Mouse (Mus musculus) myocyte (in vitro differentiated cells): Measurements from ENCODE around the gene Zfp93. TPM values are rescaled to one million over a fixed set of nuclear protein-coding genes. Genes with fewer than 3 reads are reported as not detected.

ENCODE experiments used
- H3K27me3 ChIP-seq: one replicate; pipeline ENCODE4 v1.6.1; 2011; ENCODE audit not compliant: control insufficient read depth, insufficient read depth, insufficient read length
- H3K36me3 ChIP-seq: one replicate; pipeline ENCODE4 v1.6.1; 2011; ENCODE audit not compliant: control insufficient read depth, insufficient read depth
- H3K4me2 ChIP-seq: one replicate; pipeline ENCODE4 v1.6.1; 2011; ENCODE audit warnings: low read depth, control low read depth
- H3K4me3 ChIP-seq: one replicate; pipeline ENCODE4 v1.5.1; 2011; ENCODE audit warnings: mild to moderate bottlenecking, control low read depth, moderate library complexity
- H3K79me2 ChIP-seq: one replicate; pipeline ENCODE4 v1.6.1; 2011; ENCODE audit not compliant: control insufficient read depth, insufficient read depth
- H3ac ChIP-seq: one replicate; pipeline ENCODE4 v1.6.1; 2011; ENCODE audit not compliant: control insufficient read depth, insufficient read length
- CEBPB ChIP-seq: IDR thresholded peaks from 2 replicates; pipeline ENCODE4 v1.6.1; 2011; ENCODE audit warnings: mild to moderate bottlenecking, moderate library complexity; ENCODE audit not compliant: poor library complexity, insufficient read depth, severe bottlenecking
- E2F4 ChIP-seq: IDR thresholded peaks from one replicate; pipeline ENCODE4 v1.6.1; 2011; ENCODE audit warnings: mild to moderate bottlenecking, control low read depth, moderate library complexity; ENCODE audit not compliant: insufficient read depth
- MAX ChIP-seq: IDR thresholded peaks from one replicate; pipeline ENCODE4 v1.6.1; 2011; ENCODE audit warnings: low read depth, mild to moderate bottlenecking, control low read depth
- MYOD1 ChIP-seq, 3 experiments: IDR thresholded peaks; one replicate each; pipeline ENCODE4 v1.6.1; 2011; ENCODE audit warnings: control low read depth in 2 of 3, low read depth in 2 of 3, mild to moderate bottlenecking in 2 of 3, moderate library complexity in 1 of 3; ENCODE audit not compliant: insufficient read length in 2 of 3, control insufficient read depth in 1 of 3
- MYOG ChIP-seq, 3 experiments: IDR thresholded peaks; one replicate each; pipeline ENCODE4 v1.6.1; 2011; ENCODE audit warnings: control low read depth in 2 of 3, low read depth in 2 of 3, mild to moderate bottlenecking in 2 of 3; ENCODE audit not compliant: insufficient read length in 2 of 3, control insufficient read depth in 1 of 3, insufficient read depth in 1 of 3
- POLR2A ChIP-seq: IDR thresholded peaks from one replicate; pipeline ENCODE4 v1.6.1; 2011; ENCODE audit warnings: low read depth, mild to moderate bottlenecking, control low read depth, moderate library complexity; ENCODE audit not compliant: insufficient read length
- POLR2AphosphoS2 ChIP-seq: IDR thresholded peaks from one replicate; pipeline ENCODE4 v1.6.1; 2011; ENCODE audit warnings: low read depth, control low read depth; ENCODE audit not compliant: insufficient read length
- REST ChIP-seq: IDR thresholded peaks from one replicate; pipeline ENCODE4 v1.6.1; 2011; ENCODE audit warnings: mild to moderate bottlenecking, control low read depth, moderate library complexity; ENCODE audit not compliant: insufficient read depth, insufficient read length
- SRF ChIP-seq: IDR thresholded peaks from one replicate; pipeline ENCODE4 v1.6.1; 2011; ENCODE audit warnings: low read depth; ENCODE audit not compliant: control insufficient read depth, insufficient read length
- TCF12 ChIP-seq: IDR thresholded peaks from one replicate; pipeline ENCODE4 v1.6.1; 2011; ENCODE audit warnings: mild to moderate bottlenecking, control low read depth; ENCODE audit not compliant: poor library complexity, insufficient read depth, severe bottlenecking
- TCF3 ChIP-seq: IDR thresholded peaks from one replicate; pipeline ENCODE4 v1.6.1; 2011; ENCODE audit warnings: low read depth, control low read depth; ENCODE audit not compliant: insufficient read length
- USF1 ChIP-seq: IDR thresholded peaks from one replicate; pipeline ENCODE4 v1.6.1; 2011; ENCODE audit warnings: low read depth, mild to moderate bottlenecking, control low read depth, moderate library complexity
- polyA plus RNA-seq: library from polyadenylated mRNA; unstranded; fragments of >200 nt; fragmentation: generic; extraction: Trizol; gene quantifications from one replicate; pipeline ENCODE4 v1.2.1, GENCODE M21; 2012; ENCODE audit warnings: missing spikeins

Zfp93 gene
- polyA plus RNA-seq, 1 experiment, result 1.4 TPM

DNA sequence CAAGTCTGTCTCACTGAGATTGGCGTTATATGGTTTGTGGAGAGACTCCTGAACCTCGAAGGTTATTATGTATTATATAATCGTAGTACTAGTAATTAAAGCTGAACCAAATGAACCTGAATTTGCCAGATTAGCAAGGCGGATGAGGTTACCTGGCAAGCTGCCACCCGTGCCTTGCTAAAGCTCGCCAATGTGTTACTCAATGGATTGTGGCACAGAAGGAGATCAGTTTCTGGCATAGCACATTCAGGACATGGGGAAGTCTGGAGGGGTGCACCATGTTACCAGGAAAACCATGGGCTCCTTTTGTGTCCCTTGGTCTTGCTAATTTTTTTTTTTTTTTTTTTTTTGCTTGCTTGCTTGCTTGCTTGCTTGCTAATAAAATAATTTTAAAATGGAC, 55.0 kb downstream of the Zfp93 start:
- Histone ChIP-seq H3K4me3 (no peak overlapping the region), H3K27me3 (peaks cover 5% of the 10 kb centered on the region), H3K79me2 (no peaks in the 10 kb centered on the region), H3K36me3 (no peaks in the 10 kb centered on the region), H3ac (no peak overlapping the region), H3K4me2 (no peak overlapping the region)
- TF ChIP-seq POLR2AphosphoS2 (no peak), E2F4 (no peak), POLR2A (no peak), MAX (no peak), TCF3 (no peak), REST (no peak), SRF (no peak), MYOG (IDR thresholded peaks at IDR 0.05; ENCODE audit: control insufficient read depth in 1 of 3, insufficient read depth in 1 of 3, insufficient read length in 2 of 3, low read depth in 2 of 3) (no peak), TCF12 (no peak), CEBPB (no peak), MYOD1 (IDR thresholded peaks at IDR 0.05; ENCODE audit: control insufficient read depth in 1 of 3, insufficient read length in 2 of 3, low read depth in 2 of 3) (no peak), USF1 (no peak)

- Histone ChIP-seq H3K36me3 (no peaks in the 10 kb centered on the region), H3K79me2 (no peaks in the 10 kb centered on the region), H3K4me3 (no peak overlapping the region), H3K4me2 (no peak overlapping the region), H3K27me3 (peaks cover 5% of the 10 kb centered on the region), H3ac (no peak overlapping the region)
- TF ChIP-seq TCF12 (no peak), MAX (no peak), TCF3 (no peak), USF1 (no peak), CEBPB (no peak), SRF (no peak), E2F4 (no peak), MYOD1 (IDR thresholded peaks at IDR 0.05; ENCODE audit: control insufficient read depth in 1 of 3, insufficient read length in 2 of 3, low read depth in 2 of 3) (no peak), POLR2AphosphoS2 (no peak), POLR2A (no peak), REST (no peak), MYOG (IDR thresholded peaks at IDR 0.05; ENCODE audit: control insufficient read depth in 1 of 3, insufficient read depth in 1 of 3, insufficient read length in 2 of 3, low read depth in 2 of 3) (no peak)
These were observed 55.5 kb downstream of the Zfp93 start for GRCm38 (mm10) chr7:24325675-24326128.

GRCm38 (mm10) chr7:24326273-24327135, 56.3 kb downstream of the Zfp93 start:
- Histone ChIP-seq H3K36me3 (no peaks in the 10 kb centered on the region), H3K27me3 (peaks cover 8% of the 10 kb centered on the region), H3ac (no peak overlapping the region), H3K79me2 (no peaks in the 10 kb centered on the region), H3K4me3 (no peak overlapping the region), H3K4me2 (no peak overlapping the region)
- TF ChIP-seq POLR2A (no peak), MAX (no peak), E2F4 (no peak)

Other genes starting within 250 kb of the Zfp93 start
- gene Vmn1r183, start 217.2 kb upstream of the Zfp93 start, polyA plus RNA-seq, result not detected
- 9.0 TPM for gene Zfp180, start 188.5 kb upstream of the Zfp93 start, polyA plus RNA-seq
- 1.2 TPM for gene Zfp112, start 158.1 kb upstream of the Zfp93 start, polyA plus RNA-seq
- 2.0 TPM for gene Zfp235, start 136.3 kb upstream of the Zfp93 start, polyA plus RNA-seq
- not detected for gene Zfp114, start 95.4 kb upstream of the Zfp93 start, polyA plus RNA-seq
- gene Zfp111, start 59.0 kb upstream of the Zfp93 start, polyA plus RNA-seq, result 0.90 TPM
- gene Zfp109, start 32.9 kb upstream of the Zfp93 start, polyA plus RNA-seq, result 0.46 TPM
- gene Zfp108, start 15.6 kb upstream of the Zfp93 start, polyA plus RNA-seq, result 0.38 TPM
- 4.3 TPM for gene Zfp61, start 30.8 kb downstream of the Zfp93 start, polyA plus RNA-seq
- gene Zfp94, start 46.2 kb downstream of the Zfp93 start, polyA plus RNA-seq, result 2.1 TPM
- 0.05 TPM for gene Tescl, start 63.5 kb downstream of the Zfp93 start, polyA plus RNA-seq
- not detected for gene Lypd5, start 78.8 kb downstream of the Zfp93 start, polyA plus RNA-seq
- gene Kcnn4, start 99.8 kb downstream of the Zfp93 start, polyA plus RNA-seq, result 37.4 TPM
- gene Smg9, start 129.2 kb downstream of the Zfp93 start, polyA plus RNA-seq, result 17.4 TPM
- 0.32 TPM for gene Irgc1, start 181.9 kb downstream of the Zfp93 start, polyA plus RNA-seq
- 32.5 TPM for gene Plaur, start 192.1 kb downstream of the Zfp93 start, polyA plus RNA-seq
- 54.4 TPM for gene Cadm4, start 211.6 kb downstream of the Zfp93 start, polyA plus RNA-seq
- gene Zfp428, start 236.6 kb downstream of the Zfp93 start, polyA plus RNA-seq, result 30.0 TPM
- gene AC161166.1, start 242.0 kb downstream of the Zfp93 start, polyA plus RNA-seq, result 0.10 TPM